Mouse (Mus musculus): Measurements from ENCODE around the gene Polh.

Gene Polh

DNA sequence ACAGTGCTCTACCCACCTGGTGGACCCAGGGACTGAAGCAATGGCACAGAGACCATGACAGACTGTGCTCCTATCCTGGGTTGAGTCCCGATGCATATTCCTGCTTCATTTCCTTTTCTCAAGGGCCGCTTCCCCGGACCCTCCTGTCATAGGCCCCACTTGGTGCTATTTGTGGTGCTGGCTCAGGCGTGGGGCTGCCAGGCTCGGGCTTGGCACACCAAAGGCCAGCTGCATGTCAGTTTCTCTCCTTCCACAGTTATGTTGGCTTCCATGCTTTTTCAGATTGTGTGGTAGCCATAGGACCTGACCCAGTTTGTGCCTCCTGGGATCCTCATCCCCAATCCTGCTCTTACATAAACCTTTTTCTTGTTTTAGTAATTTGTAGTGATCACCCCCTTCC is 33.7 kb downstream of the Polh start:
- no peak for ATAC-seq (ENCODE audit: insufficient number of reproducible peaks, low FRiP score, low TSS enrichment)

- no peak for ATAC-seq (ENCODE audit: insufficient number of reproducible peaks, low FRiP score, low TSS enrichment)
Observed at GRCm38 (mm10) chr17:46168318-46168717, 34.1 kb downstream of the Polh start.

- ATAC-seq (ENCODE audit: insufficient number of reproducible peaks, low FRiP score, low TSS enrichment): no peak
Observed at GRCm38 (mm10) chr17:46167014-46167413, 35.4 kb downstream of the Polh start.

DNA sequence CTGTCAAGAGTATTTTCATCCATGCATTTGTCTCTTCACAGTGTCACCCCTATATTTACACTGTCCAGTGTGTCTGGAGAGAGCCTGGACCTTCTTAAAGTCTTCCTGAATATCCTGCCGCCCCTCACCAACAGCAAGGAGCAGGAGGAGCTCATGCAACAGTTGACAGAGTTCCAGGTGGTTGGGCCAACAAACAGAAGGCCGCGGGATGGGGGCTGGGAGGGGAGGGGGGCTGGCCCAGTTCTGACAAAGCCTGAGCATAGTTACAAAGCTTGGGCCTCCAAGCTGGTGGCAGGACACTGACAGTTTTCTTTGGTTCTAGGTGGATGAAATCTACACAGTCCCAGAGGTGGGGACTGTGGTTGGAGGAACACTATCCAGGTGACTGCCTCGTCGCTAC is 36.2 kb downstream of the Polh start:
- no peak for ATAC-seq (ENCODE audit: insufficient number of reproducible peaks, low FRiP score, low TSS enrichment)

DNA sequence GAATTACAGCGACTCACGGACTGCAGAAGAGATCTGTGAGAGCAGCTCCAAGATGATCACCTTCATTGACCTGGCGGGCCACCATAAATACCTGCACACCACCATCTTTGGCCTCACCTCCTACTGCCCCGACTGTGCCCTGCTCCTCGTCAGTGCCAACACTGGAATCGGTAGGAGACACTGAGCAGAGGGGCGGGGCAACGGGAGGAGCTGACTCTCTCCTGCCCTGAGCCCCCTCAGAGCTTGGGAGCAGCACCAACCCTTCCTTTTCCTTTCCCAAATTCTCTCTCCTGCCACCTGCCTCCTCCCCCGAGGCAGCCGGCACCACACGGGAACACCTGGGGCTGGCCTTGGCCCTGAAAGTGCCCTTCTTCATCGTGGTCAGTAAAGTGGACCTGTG is 37.0 kb downstream of the Polh start:
- ATAC-seq (ENCODE audit: insufficient number of reproducible peaks, low FRiP score, low TSS enrichment): no peak

- no peak for ATAC-seq (ENCODE audit: insufficient number of reproducible peaks, low FRiP score, low TSS enrichment)
Observed at GRCm38 (mm10) chr17:46164791-46165190, 37.7 kb downstream of the Polh start.

DNA sequence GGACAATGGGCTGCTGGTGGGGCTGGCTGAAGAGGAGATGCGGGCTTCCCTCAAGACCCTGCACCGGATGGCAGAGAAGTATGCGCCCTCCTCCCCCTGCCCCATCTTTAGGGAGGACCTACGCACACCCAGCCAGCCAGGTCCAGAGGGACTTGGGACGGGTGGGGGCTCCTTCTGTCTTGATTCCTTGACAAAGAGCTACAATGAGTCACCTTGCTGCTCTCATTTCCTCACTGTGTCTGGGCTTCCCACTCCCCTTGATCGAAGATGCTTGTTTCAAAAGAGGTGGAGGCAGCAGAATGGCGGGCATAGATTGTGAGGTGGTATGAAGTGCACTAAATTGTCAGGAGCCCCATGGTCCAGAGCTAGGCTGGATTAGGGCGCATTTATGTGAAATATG is 38.1 kb downstream of the Polh start:
- ATAC-seq (ENCODE audit: insufficient number of reproducible peaks, low FRiP score, low TSS enrichment): no peak

DNA sequence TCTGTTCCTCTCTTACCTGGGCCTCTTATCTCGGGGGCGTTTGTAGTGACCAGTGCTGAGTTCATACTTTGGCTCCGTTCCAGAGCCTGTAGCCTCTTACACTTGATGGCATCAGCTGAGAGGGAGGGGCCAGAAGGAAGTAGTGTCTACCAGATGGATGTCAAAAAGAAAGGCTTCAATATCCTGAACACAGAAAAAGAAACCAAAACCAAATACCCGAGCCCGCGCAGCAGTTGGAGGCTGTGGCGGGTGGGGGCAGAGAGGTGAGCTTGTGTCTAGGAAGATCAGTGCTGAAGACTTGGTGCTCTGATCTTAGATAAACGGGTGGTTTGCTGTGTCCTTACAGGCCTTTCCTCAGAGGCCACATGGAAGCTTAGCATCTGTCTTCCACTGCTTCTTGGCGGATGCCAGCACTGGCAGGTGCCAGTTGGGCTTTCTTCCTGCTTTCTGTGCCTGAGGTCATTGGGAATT is 39.5 kb downstream of the Polh start:
- no peak for ATAC-seq (ENCODE audit: insufficient number of reproducible peaks, low FRiP score, low TSS enrichment)

GRCm38 (mm10) chr17:46162551-46162950 is 39.9 kb downstream of the Polh start:
- no peak for ATAC-seq (ENCODE audit: insufficient number of reproducible peaks, low FRiP score, low TSS enrichment)

DNA sequence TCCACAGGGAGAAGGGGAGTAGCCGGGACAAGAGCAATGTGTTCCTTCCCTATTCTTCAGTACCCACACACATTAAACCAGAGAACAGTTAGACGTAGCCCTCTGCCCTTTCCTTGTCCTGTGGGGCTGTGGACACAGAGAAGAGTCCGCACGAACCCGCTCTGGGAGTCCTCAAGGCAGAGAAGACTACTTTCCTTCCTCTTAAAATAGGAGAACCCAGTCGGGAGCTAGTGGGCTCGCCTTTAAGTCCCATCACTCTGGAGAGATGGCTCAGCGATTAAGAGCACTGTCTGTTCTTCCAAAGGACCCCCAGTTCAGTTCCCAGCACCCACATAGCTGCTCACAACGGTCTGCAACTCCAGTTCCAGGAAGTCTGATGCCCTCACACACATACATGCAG is 40.7 kb downstream of the Polh start:
- no peak for ATAC-seq (ENCODE audit: insufficient number of reproducible peaks, low FRiP score, low TSS enrichment)

GRCm38 (mm10) chr17:46161179-46161578 is 41.3 kb downstream of the Polh start:
- no peak for ATAC-seq (ENCODE audit: insufficient number of reproducible peaks, low FRiP score, low TSS enrichment)

DNA sequence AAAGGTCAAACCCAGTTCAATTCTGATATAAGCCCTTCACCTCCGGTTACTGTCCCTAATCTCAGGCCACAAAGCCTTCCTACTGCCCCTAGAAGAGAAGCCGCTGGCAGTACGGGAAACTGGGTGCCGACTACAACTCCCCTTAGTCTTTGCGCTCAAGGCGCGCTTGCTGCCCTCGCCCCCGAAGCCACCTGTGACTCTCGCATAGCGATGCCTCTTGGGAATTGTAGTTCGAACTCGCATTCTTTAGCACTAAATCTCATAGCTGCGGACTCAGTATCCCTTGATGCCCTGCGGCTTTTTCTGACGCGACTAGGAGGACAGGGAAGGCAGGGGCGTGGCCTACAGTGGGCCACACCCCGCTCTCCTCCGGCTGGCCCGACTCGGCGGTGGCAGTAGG is 41.8 kb downstream of the Polh start, which contains the start of gene Gtpbp2:
Gene Gtpbp2, plus strand, starts transcription at position 347 of the 400 bp plus-strand sequence.
- peak; percentile 97 for ATAC-seq (ENCODE audit: insufficient number of reproducible peaks, low FRiP score, low TSS enrichment)

DNA sequence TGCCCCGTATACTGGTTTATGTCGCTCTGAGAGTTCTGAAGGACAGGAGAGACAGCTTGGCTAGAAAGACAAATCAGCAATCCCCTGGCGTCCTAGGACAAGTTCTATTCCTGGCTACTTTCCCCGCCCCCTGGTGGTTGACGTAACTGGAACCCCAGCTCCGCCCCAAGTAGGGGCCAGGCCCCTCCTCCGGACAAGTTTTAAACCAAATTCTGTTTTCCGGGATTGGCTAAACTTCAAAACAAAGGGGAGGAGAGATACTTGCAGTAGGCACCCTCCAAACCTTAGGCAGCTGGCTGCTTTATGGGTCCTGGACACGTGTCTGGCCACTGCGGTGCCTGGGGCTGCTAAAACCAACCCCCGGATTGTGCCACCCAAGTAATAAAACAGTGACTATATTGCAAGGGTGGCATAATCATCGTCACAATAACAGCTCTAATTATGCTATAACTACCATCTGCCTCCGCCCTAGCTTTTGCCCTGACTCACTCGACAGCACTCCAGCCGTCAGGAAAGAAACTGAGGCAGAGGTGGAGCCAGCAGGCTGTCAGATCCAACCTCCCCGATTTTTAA is 42.3 kb downstream of the Polh start:
- peak; percentile 21; the same call in 1 of the 2 replicates for ATAC-seq (ENCODE audit: insufficient number of reproducible peaks, low FRiP score, low TSS enrichment)

GRCm38 (mm10) chr17:46159236-46159635 is 43.2 kb downstream of the Polh start:
- ATAC-seq (ENCODE audit: insufficient number of reproducible peaks, low FRiP score, low TSS enrichment): no peak

GRCm38 (mm10) chr17:46157131-46157530 is 45.3 kb downstream of the Polh start:
- no peak for ATAC-seq (ENCODE audit: insufficient number of reproducible peaks, low FRiP score, low TSS enrichment)

- no peak for ATAC-seq (ENCODE audit: insufficient number of reproducible peaks, low FRiP score, low TSS enrichment)
Observed at GRCm38 (mm10) chr17:46156680-46157079, 45.8 kb downstream of the Polh start.

- ATAC-seq (ENCODE audit: insufficient number of reproducible peaks, low FRiP score, low TSS enrichment): no peak
Observed at GRCm38 (mm10) chr17:46154336-46154735, 48.1 kb downstream of the Polh start.

DNA sequence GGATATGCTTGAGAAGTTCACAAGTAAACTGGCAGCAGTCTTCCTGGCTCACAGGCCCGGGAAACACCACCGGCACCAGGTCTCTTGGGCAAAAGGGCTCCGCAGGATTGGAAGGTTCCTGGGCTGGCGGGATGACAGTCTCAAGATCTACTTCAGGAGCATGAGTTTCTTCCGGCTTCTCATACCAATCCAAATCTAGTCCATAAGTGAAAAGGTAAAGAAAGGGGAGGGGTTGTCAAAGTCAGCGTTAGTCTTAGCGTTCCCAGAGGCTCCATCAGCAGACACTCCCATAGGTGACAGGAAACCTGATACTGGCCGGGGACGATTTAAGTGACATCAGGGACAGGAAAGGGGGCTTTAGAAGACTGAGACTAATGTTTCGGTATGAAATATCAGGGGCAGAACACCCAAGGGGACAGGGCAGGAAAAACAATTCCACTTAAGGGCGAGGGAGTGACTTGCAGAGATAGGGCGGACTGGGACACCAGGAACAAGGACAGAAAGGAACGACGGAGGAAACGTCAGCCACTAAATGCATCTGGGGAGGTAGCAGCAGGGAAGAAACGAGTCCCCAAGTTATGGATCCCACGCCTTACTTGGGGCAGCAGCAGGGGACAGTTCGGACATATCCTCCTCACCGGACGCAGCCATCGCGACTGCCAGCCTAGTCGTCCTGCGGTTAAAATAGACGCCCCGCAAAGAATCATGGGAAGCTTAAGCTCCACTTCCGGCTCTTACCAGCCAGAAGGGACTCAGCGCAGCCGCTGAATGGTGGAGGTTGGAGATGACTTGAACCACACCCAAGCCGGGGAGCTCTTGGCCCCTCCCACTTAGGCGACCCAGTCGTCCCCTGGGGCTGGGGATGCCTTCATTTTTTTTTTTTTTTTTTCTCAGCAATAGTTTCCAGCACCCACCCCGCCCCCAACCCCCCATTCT is 49.3 kb downstream of the Polh start, which contains the start of gene Mad2l1bp:
Gene Mad2l1bp, minus strand, starts transcription at position 707 of the 936 bp plus-strand sequence.
- ATAC-seq (ENCODE audit: insufficient number of reproducible peaks, low FRiP score, low TSS enrichment): peak; percentile 92

GRCm38 (mm10) chr17:46143578-46144423 is 58.6 kb downstream of the Polh start, which contains the start of gene Rsph9:
Gene Rsph9 (minus strand): TSS chr17:46144216.
- no peak for ATAC-seq (ENCODE audit: insufficient number of reproducible peaks, low FRiP score, low TSS enrichment)

- ATAC-seq (ENCODE audit: insufficient number of reproducible peaks, low FRiP score, low TSS enrichment): no peak
Observed at GRCm38 (mm10) chr17:46139872-46140271, 62.6 kb downstream of the Polh start.

Measured in cerebellum, adult (tissue).